ENCODE assay signal across 9 mouse cellular contexts in the genomic region with DNA sequence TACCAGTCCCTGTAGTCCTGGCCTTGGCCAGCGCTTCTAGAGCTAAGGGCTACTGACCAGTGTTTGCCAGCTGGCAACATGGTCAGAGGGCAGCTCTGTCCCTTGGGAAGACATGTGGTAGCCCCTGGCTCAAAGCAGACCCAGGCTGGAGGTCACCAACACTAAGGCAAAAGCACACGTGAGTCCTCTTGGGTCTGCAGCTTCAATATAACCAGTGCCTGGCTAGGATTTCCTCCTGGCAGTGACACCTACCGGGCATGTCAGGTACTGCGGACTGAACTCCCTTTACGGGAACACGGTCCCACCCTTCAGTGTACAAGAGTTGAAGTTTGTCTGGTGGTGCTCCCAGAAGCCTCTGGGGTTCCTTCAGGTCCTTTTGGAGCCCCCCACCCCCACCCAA. TPM values are rescaled to one million over a fixed set of nuclear protein-coding genes. Genes with fewer than 3 reads are reported as not detected.
DNase-seq lines count a peak whose midpoint lies in the region; ATAC-seq and TF ChIP-seq lines count a peak whose summit lies in the region.
"Had no signal": no experiment of that assay in that cellular context is flagged by ENCODE, and none has a peak within 500 bp of the region (broad histone marks: within the 10 kb centered on the region; RNA-seq: fewer than 3 reads in every experiment).

No protein-coding gene starts in this region.

- peak; percentile 75 for DNase-seq in CH12.LX (ENCODE audit: extremely low read depth)
- DNase-seq in heart, postnatal 14 days, result peak; percentile 87 to 95
- peak; percentile 81 to 91 for DNase-seq in layer of hippocampus, adult 2 months (ENCODE audit: low spot score in 2 of 2)
- DNase-seq in lung, embryonic 14.5 days, result peak; percentile 96
- peak; percentile 94 for DNase-seq in ovary, postnatal 14 days (ENCODE audit: low spot score)
- DNase-seq in thymus, postnatal 10 days (ENCODE audit: low spot score in 2 of 2), result peak; percentile 59 to 83

- 12% methylated on average over 6 of the region's 6 CpGs for WGBS in lung, embryonic 14.5 days

- intact Hi-C loops in heart, postnatal 14 days (cut with DNase I), result loop anchor here (1.0 to 2.0 kb wide), 2 partner anchors 51 to 143 kb away; a partner anchor contains a TSS

- peak; percentile 81 for ATAC-seq in erythroblast, adult 5-6 weeks (replicated peaks; ENCODE audit: low FRiP score, poor library complexity, severe bottlenecking)
- ATAC-seq in lung, embryonic 14.5 days (ENCODE audit: insufficient read depth), result peak; percentile 53; the same call in 1 of the 2 replicates

- dilution Hi-C loops in CH12.LX (cut with MboI; ENCODE audit: extremely low pct_ligation_motif_present, extremely low pct_unique_long_range_greater_than_20kb, low sequenced_read_pairs), result no loop called here

- H3K4me1 ChIP-seq in CH12.LX (ENCODE audit: control insufficient read depth in 1 of 2, insufficient read depth in 2 of 2), result peaks cover 0 to 9% of the 10 kb centered on the region in 2 experiments; a peak in 2 of 4 replicates
- H3K4me1 ChIP-seq in bone marrow macrophage, adult 2 months (ENCODE audit: control insufficient read depth, insufficient read depth, low read length), result peaks cover 12% of the 10 kb centered on the region
- H3K4me1 ChIP-seq in lung, embryonic 14.5 days (ENCODE audit: insufficient read depth), result no peaks in the 10 kb centered on the region

- no peak overlapping the region for H3K9ac ChIP-seq in CH12.LX (ENCODE audit: insufficient read depth, low read depth)
- H3K9ac ChIP-seq in lung, embryonic 14.5 days, result no peak overlapping the region
- H3K9ac ChIP-seq: limb, embryonic 12.5 days had no signal

- peak; percentile 76 for TF ChIP-seq RAD21 in CH12.LX (IDR thresholded peaks at IDR 0.05; ENCODE audit: low read depth, low read length)

- H3K79me2 ChIP-seq in CH12.LX (replicated peaks; ENCODE audit: control insufficient read depth, extremely low read depth, insufficient read depth, poor library complexity, severe bottlenecking), result no peaks in the 10 kb centered on the region

- TF ChIP-seq POLR2A in CH12.LX (IDR thresholded peaks at IDR 0.05; ENCODE audit: low read depth, low read length), result no peak
- no peak for TF ChIP-seq POLR2A in bone marrow macrophage, adult 2 months (IDR thresholded peaks at IDR 0.05; ENCODE audit: borderline replicate concordance, low read depth, low read length)

- H3K27ac ChIP-seq in CH12.LX (ENCODE audit: insufficient read depth, low read depth), result no peak overlapping the region
- H3K27ac ChIP-seq in bone marrow macrophage, adult 2 months (ENCODE audit: insufficient read depth, low read depth, low read length), result no peak overlapping the region
- no peak overlapping the region for H3K27ac ChIP-seq in layer of hippocampus, adult 2 months
- no peak overlapping the region for H3K27ac ChIP-seq in lung, embryonic 14.5 days (ENCODE audit: low read depth)
- H3K27ac ChIP-seq: limb, embryonic 12.5 days had no signal

- H3K9me3 ChIP-seq in CH12.LX (replicated peaks; ENCODE audit: low read length), result no peaks in the 10 kb centered on the region
- no peaks in the 10 kb centered on the region for H3K9me3 ChIP-seq in lung, embryonic 14.5 days (ENCODE audit: low read depth, low read length)
- H3K9me3 ChIP-seq: limb, embryonic 12.5 days had no signal

- H3K36me3 ChIP-seq in CH12.LX (replicated peaks in 1 of 2; ENCODE audit: control insufficient read depth in 1 of 2, insufficient read depth in 1 of 2, low read length in 1 of 2), result no peaks in the 10 kb centered on the region
- H3K36me3 ChIP-seq in lung, embryonic 14.5 days (ENCODE audit: insufficient read depth), result no peaks in the 10 kb centered on the region
- H3K36me3 ChIP-seq: limb, embryonic 12.5 days had no signal

- in situ Hi-C loops in CH12.LX (cut with MboI; ENCODE audit: low pct_ligation_motif_present, low pct_unique_long_range_greater_than_20kb, low sequenced_read_pairs), result no loop called here

- no peak overlapping the region for H3K4me2 ChIP-seq in CH12.LX (ENCODE audit: insufficient read depth, low read depth, poor library complexity, severe bottlenecking)
- H3K4me2 ChIP-seq in lung, embryonic 14.5 days, result no peak overlapping the region
- H3K4me2 ChIP-seq: limb, embryonic 12.5 days had no signal

- peak; percentile 87 to 91 for TF ChIP-seq CTCF in CH12.LX (conservative IDR thresholded peaks at IDR 0.05 in 1 of 2, IDR thresholded peaks at IDR 0.05 in 1 of 2; ENCODE audit: low read depth in 2 of 2, low read length in 2 of 2)
- TF ChIP-seq CTCF in bone marrow macrophage, adult 2 months (IDR thresholded peaks at IDR 0.05; ENCODE audit: low read depth, low read length), result peak; percentile 70
- peak; percentile 100 for TF ChIP-seq CTCF in layer of hippocampus, adult 2 months (conservative IDR thresholded peaks at IDR 0.05)
- peak; percentile 96 for TF ChIP-seq CTCF in lung, embryonic 14.5 days (IDR thresholded peaks at IDR 0.05; ENCODE audit: low read depth)

- no peak overlapping the region for H3K4me3 ChIP-seq in CH12.LX (replicated peaks in 1 of 3; ENCODE audit: low read depth in 2 of 3, low read length in 2 of 3, poor library complexity in 1 of 3)
- H3K4me3 ChIP-seq in bone marrow macrophage, adult 2 months (ENCODE audit: insufficient read depth, low read length), result no peak overlapping the region
- no peak overlapping the region for H3K4me3 ChIP-seq in layer of hippocampus, adult 2 months
- H3K4me3 ChIP-seq in lung, embryonic 14.5 days (ENCODE audit: low read depth, low read length), result no peak overlapping the region
- H3K4me3 ChIP-seq: limb, embryonic 12.5 days had no signal

- peaks cover 11% of the 10 kb centered on the region for H3K27me3 ChIP-seq in CH12.LX (replicated peaks)
- no peaks in the 10 kb centered on the region for H3K27me3 ChIP-seq in lung, embryonic 14.5 days (ENCODE audit: insufficient read depth, low read length)

- TF ChIP-seq EP300 in CH12.LX (IDR thresholded peaks at IDR 0.05; ENCODE audit: low read length), result no peak

TF ChIP-seq in CH12.LX, 34 proteins besides CTCF, POLR2A, EP300 and RAD21:
- TF ChIP-seq MXI1 (IDR thresholded peaks at IDR 0.05; ENCODE audit: low read depth, low read length) (no peak), ELF1 (IDR thresholded peaks at IDR 0.05; ENCODE audit: low read depth, low read length) (no peak), BHLHE40 (IDR thresholded peaks at IDR 0.05; ENCODE audit: low read depth, low read length) (peak; percentile 75), IRF4 (IDR thresholded peaks at IDR 0.05; ENCODE audit: low read depth, low read length) (no peak; the same call in 1 of the 2 replicates), ZC3H11A (IDR thresholded peaks at IDR 0.05; ENCODE audit: low read depth, low read length) (peak; percentile 23; the same call in 1 of the 2 replicates), SMC3 (IDR thresholded peaks at IDR 0.05; ENCODE audit: low read depth, low read length) (peak; percentile 90)
TF ChIP-seq in CH12.LX: peak in this region for 3.

RNA-seq across cellular contexts. Expression of a gene that starts 16.8 kb away (rescaled TPM):
- total RNA-seq in CH12.LX (2012; rRNA removed), result not detected in 2 replicates
- total RNA-seq in CH12.LX (2014; rRNA removed), result not detected in 2 replicates
- not detected in 2 replicates for polyA plus RNA-seq in CH12.LX (2012; ENCODE audit: insufficient read length, low read depth)
- not detected in 2 replicates for polyA plus RNA-seq in bone marrow macrophage, adult 2 months (2012; ENCODE audit: insufficient read depth, insufficient read length, missing spikeins)
- not detected in 2 replicates for total RNA-seq in erythroblast, adult 5-6 weeks (2015; ENCODE audit: low replicate concordance)
- not detected in 2 replicates for total RNA-seq in erythroblast, adult 5-6 weeks (2017; ENCODE audit: low replicate concordance)
- 1 to 10 TPM in 1 of 2 experiments, under 1 TPM in 1; 0.88 to 1.6 TPM for total RNA-seq in heart, postnatal 14 days (2021)
- total RNA-seq in layer of hippocampus, adult 2 months (2021), result 10 to 100 TPM; 50.0 to 50.6 TPM
- 1.4 and 1.8 TPM in 2 replicates for polyA plus RNA-seq in lung, embryonic 14.5 days (2014; fragmentation: Nextera tagmentation; extraction: Ambion mirVana)

RNA-seq across cellular contexts. Expression of a gene that starts 46.0 kb away (rescaled TPM):
- total RNA-seq in CH12.LX (2012; rRNA removed), result not detected in 2 replicates
- not detected in 2 replicates for total RNA-seq in CH12.LX (2014; rRNA removed)
- polyA plus RNA-seq in CH12.LX (2012; ENCODE audit: insufficient read length, low read depth), result not detected in 2 replicates
- 0.20 TPM in 1 of 2 replicates, not detected in the other for polyA plus RNA-seq in bone marrow macrophage, adult 2 months (2012; ENCODE audit: insufficient read depth, insufficient read length, missing spikeins)
- not detected in 2 replicates for total RNA-seq in erythroblast, adult 5-6 weeks (2015; ENCODE audit: low replicate concordance)
- total RNA-seq in erythroblast, adult 5-6 weeks (2017; ENCODE audit: low replicate concordance), result not detected in 2 replicates
- 1 to 10 TPM; 8.9 to 9.0 TPM for total RNA-seq in heart, postnatal 14 days (2021)
- 10 to 100 TPM; 73.2 to 76.7 TPM for total RNA-seq in layer of hippocampus, adult 2 months (2021)
- 8.2 and 11.2 TPM in 2 replicates for polyA plus RNA-seq in lung, embryonic 14.5 days (2014; fragmentation: Nextera tagmentation; extraction: Ambion mirVana)

RNA-seq across cellular contexts. Expression of a gene that starts 50.2 kb away (rescaled TPM):
- total RNA-seq in CH12.LX (2012; rRNA removed) (not detected in 2 replicates), CH12.LX (2014; rRNA removed) (not detected in 2 replicates)
- polyA plus RNA-seq in CH12.LX (2012; ENCODE audit: insufficient read length, low read depth), result not detected in 2 replicates
- polyA plus RNA-seq in bone marrow macrophage, adult 2 months (2012; ENCODE audit: insufficient read depth, insufficient read length, missing spikeins), result 78.9 and 79.1 TPM in 2 replicates
- 11.5 and 20.9 TPM in 2 replicates for total RNA-seq in erythroblast, adult 5-6 weeks (2015; ENCODE audit: low replicate concordance)
- total RNA-seq in erythroblast, adult 5-6 weeks (2017; ENCODE audit: low replicate concordance), result 3.5 and 5.7 TPM in 2 replicates
- total RNA-seq in heart, postnatal 14 days (2021), result 10 to 100 TPM in 1 of 2 experiments, 1 to 10 TPM in 1; 5.2 to 11.5 TPM
- total RNA-seq in layer of hippocampus, adult 2 months (2021), result 10 to 100 TPM; 16.6 to 18.0 TPM
- 5.1 and 6.0 TPM in 2 replicates for polyA plus RNA-seq in lung, embryonic 14.5 days (2014; fragmentation: Nextera tagmentation; extraction: Ambion mirVana)

Comparison
In these comparisons a context has a peak if more than half of its experiments do, and no peak if none do; other contexts are left out.
1. RNA of a gene that starts 16.8 kb away (total RNA-seq): 50.0 to 50.6 TPM in layer of hippocampus, adult 2 months; 0.88 to 1.6 TPM in heart, postnatal 14 days, not detected in CH12.LX and not detected in erythroblast, adult 5-6 weeks; every median in the first group is over 10 times any median in the second.
2. RNA of a gene that starts 46.0 kb away (total RNA-seq): 73.2 to 76.7 TPM in layer of hippocampus, adult 2 months and 8.9 to 9.0 TPM in heart, postnatal 14 days; not detected in CH12.LX and not detected in erythroblast, adult 5-6 weeks; every median in the first group is over 4 times any median in the second.
3. RNA of a gene that starts 50.2 kb away (total RNA-seq): 3.5 to 20.9 TPM in erythroblast, adult 5-6 weeks, 16.6 to 18.0 TPM in layer of hippocampus, adult 2 months and 5.2 to 11.5 TPM in heart, postnatal 14 days; not detected in CH12.LX; every median in the first group is over 4 times any median in the second.
4. Peak in every context shown above with its lines, with median percentiles within 50 percentile points of each other: DNase-seq and CTCF ChIP-seq.